In genomic region chr2:30875096-30875495, GRCm38 (mm10) we compare ENCODE assay signal across 18 mouse cellular contexts. TPM values are rescaled to one million over a fixed set of nuclear protein-coding genes. Genes with fewer than 3 reads are reported as not detected.
DNase-seq lines count a peak whose midpoint lies in the region; ATAC-seq and TF ChIP-seq lines count a peak whose summit lies in the region.
"Had no signal": no experiment of that assay in that cellular context is flagged by ENCODE, and none has a peak within 500 bp of the region (broad histone marks: within the 10 kb centered on the region; RNA-seq: fewer than 3 reads in every experiment).

No protein-coding gene starts in this region.

- no peak overlapping the region for H3K9ac ChIP-seq in forebrain, postnatal 0 days
- H3K9ac ChIP-seq in heart, embryonic 16.5 days (ENCODE audit: low read length): 0 out of 2 replicates have a peak overlapping the region, but pooled peaks have one; percentile 1
- H3K9ac ChIP-seq in limb, embryonic 11.5 days (ENCODE audit: low read length): no peak overlapping the region

- H3K36me3 ChIP-seq in forebrain, embryonic 10.5 days (replicated peaks): peaks cover 17% of the 10 kb centered on the region; the same call in 1 of the 2 replicates
- no peaks in the 10 kb centered on the region for H3K36me3 ChIP-seq in forebrain, postnatal 0 days (ENCODE audit: insufficient read depth)
- peaks cover 6% of the 10 kb centered on the region; the same call in 1 of the 2 replicates for H3K36me3 ChIP-seq in heart, embryonic 16.5 days (ENCODE audit: control insufficient read depth, insufficient read depth)
- H3K36me3 ChIP-seq in embryonic facial prominence, embryonic 10.5 days (replicated peaks): peaks cover 27% of the 10 kb centered on the region
- H3K36me3 ChIP-seq in limb, embryonic 11.5 days (ENCODE audit: control insufficient read depth, insufficient read depth, low read length): peaks cover 12% of the 10 kb centered on the region; the same call in 1 of the 2 replicates
- no peaks in the 10 kb centered on the region for H3K36me3 ChIP-seq in thymus, adult 2 months (ENCODE audit: control insufficient read depth, insufficient read depth, low read length)

- H3K9me3 ChIP-seq in forebrain, embryonic 10.5 days: no peaks in the 10 kb centered on the region
- no peaks in the 10 kb centered on the region for H3K9me3 ChIP-seq in forebrain, postnatal 0 days (ENCODE audit: low read length)
- H3K9me3 ChIP-seq in heart, embryonic 16.5 days (replicated peaks; ENCODE audit: control insufficient read depth, low read length): no peaks in the 10 kb centered on the region; the same call in 1 of the 2 replicates
- no peaks in the 10 kb centered on the region for H3K9me3 ChIP-seq in embryonic facial prominence, embryonic 10.5 days
- H3K9me3 ChIP-seq in limb, embryonic 11.5 days (ENCODE audit: control insufficient read depth, low read length): no peaks in the 10 kb centered on the region

- peaks cover 58% of the 10 kb centered on the region for H3K4me1 ChIP-seq in forebrain, embryonic 10.5 days
- no peaks in the 10 kb centered on the region for H3K4me1 ChIP-seq in forebrain, postnatal 0 days (ENCODE audit: insufficient read depth)
- peaks cover 22% of the 10 kb centered on the region for H3K4me1 ChIP-seq in heart, embryonic 16.5 days (ENCODE audit: control insufficient read depth, insufficient read depth, low read length)
- peaks cover 65% of the 10 kb centered on the region for H3K4me1 ChIP-seq in embryonic facial prominence, embryonic 10.5 days
- H3K4me1 ChIP-seq in limb, embryonic 11.5 days (ENCODE audit: control insufficient read depth, insufficient read depth, low read length): peaks cover 52% of the 10 kb centered on the region
- H3K4me1 ChIP-seq in thymus, adult 2 months (replicated peaks; ENCODE audit: control insufficient read depth, insufficient read depth, low read length): no peaks in the 10 kb centered on the region

- no peak for TF ChIP-seq CTCF in forebrain, postnatal 0 days (IDR thresholded peaks at IDR 0.05; ENCODE audit: low read depth)
- no peak for TF ChIP-seq CTCF in thymus, adult 2 months (IDR thresholded peaks at IDR 0.05; ENCODE audit: borderline replicate concordance, control insufficient read depth, extremely low read depth, insufficient read depth, low read length, poor library complexity)

- no peak overlapping the region for H3K4me3 ChIP-seq in forebrain, embryonic 10.5 days
- H3K4me3 ChIP-seq in forebrain, postnatal 0 days (ENCODE audit: low read depth, low read length): no peak overlapping the region
- H3K4me3 ChIP-seq in heart, embryonic 16.5 days (ENCODE audit: low read length): no peak overlapping the region
- peak overlapping the region; percentile 5; the same call in 1 of the 2 replicates for H3K4me3 ChIP-seq in embryonic facial prominence, embryonic 10.5 days
- H3K4me3 ChIP-seq in limb, embryonic 11.5 days (ENCODE audit: low read depth, low read length): no peak overlapping the region
- no peak overlapping the region for H3K4me3 ChIP-seq in thymus, adult 2 months (ENCODE audit: control insufficient read depth, insufficient read depth, low read length)
- H3K4me3 ChIP-seq: layer of hippocampus, adult 2 months had no signal

- 77% methylated on average over 7 of the region's 7 CpGs for WGBS in forebrain, embryonic 10.5 days
- WGBS in forebrain, postnatal 0 days: 71% methylated on average over 7 of the region's 7 CpGs
- WGBS in heart, embryonic 16.5 days: 71% methylated on average over 7 of the region's 7 CpGs
- 62% methylated on average over 7 of the region's 7 CpGs for WGBS in embryonic facial prominence, embryonic 10.5 days
- WGBS in limb, embryonic 11.5 days: 65% methylated on average over 7 of the region's 7 CpGs
- WGBS in thymus, adult 2 months: 86% methylated on average over 7 of the region's 7 CpGs

- no peak for TF ChIP-seq POLR2A in thymus, adult 2 months (IDR thresholded peaks at IDR 0.05; ENCODE audit: control insufficient read depth, extremely low read depth, insufficient read depth, low read length, poor library complexity)

- intact Hi-C loops in heart, postnatal 10 days (cut with DNase I): no loop called here

- DNase-seq in forebrain, embryonic 10.5 days (ENCODE audit: extremely low spot score, low spot score): no peak
- no peak for DNase-seq in forebrain, postnatal 0 days
- DNase-seq in heart, postnatal 10 days: no peak
- DNase-seq in embryonic facial prominence, embryonic 10.5 days (ENCODE audit: low spot score): no peak
- no peak for DNase-seq in limb, embryonic 11.5 days (ENCODE audit: low spot score)
- DNase-seq in thymus, adult 2 months: no peak
- no peak for DNase-seq in gastrocnemius, postnatal 10 days
- DNase-seq: kidney, postnatal 10 days; left cerebral cortex, postnatal 4 days; right cerebral cortex, postnatal 14 days; thymus, postnatal 14 days had no signal

- H3K4me2 ChIP-seq in forebrain, postnatal 0 days (ENCODE audit: low read depth): no peak overlapping the region
- H3K4me2 ChIP-seq in heart, embryonic 16.5 days (ENCODE audit: low read depth, low read length): no peak overlapping the region
- no peak overlapping the region for H3K4me2 ChIP-seq in limb, embryonic 11.5 days (ENCODE audit: low read depth, severe bottlenecking)

- ATAC-seq in forebrain, postnatal 0 days: no peak
- no peak for ATAC-seq in heart, embryonic 16.5 days (replicated peaks; ENCODE audit: extremely low read depth, insufficient read depth, low FRiP score)
- no peak for ATAC-seq in limb, embryonic 11.5 days (ENCODE audit: insufficient number of reproducible peaks, low FRiP score, low TSS enrichment, low read depth)
- ATAC-seq: CD4-positive, CD25-positive, alpha-beta regulatory T cell, adult 4 months; intestine, embryonic 16.5 days had no signal

- H3K27me3 ChIP-seq in forebrain, embryonic 10.5 days (ENCODE audit: poor library complexity, severe bottlenecking): no peaks in the 10 kb centered on the region
- H3K27me3 ChIP-seq in forebrain, postnatal 0 days (ENCODE audit: insufficient read depth, low read length): no peaks in the 10 kb centered on the region
- H3K27me3 ChIP-seq in heart, embryonic 16.5 days (ENCODE audit: control insufficient read depth, insufficient read depth, low read length): no peaks in the 10 kb centered on the region
- no peaks in the 10 kb centered on the region for H3K27me3 ChIP-seq in embryonic facial prominence, embryonic 10.5 days (replicated peaks; ENCODE audit: low read depth, poor library complexity, severe bottlenecking)
- no peaks in the 10 kb centered on the region for H3K27me3 ChIP-seq in limb, embryonic 11.5 days (ENCODE audit: control insufficient read depth, insufficient read depth, low read length)
- H3K27me3 ChIP-seq in thymus, adult 2 months (ENCODE audit: control insufficient read depth, insufficient read depth, low read length): no peaks in the 10 kb centered on the region

- peak overlapping the region; percentile 57 for H3K27ac ChIP-seq in forebrain, embryonic 10.5 days
- H3K27ac ChIP-seq in forebrain, postnatal 0 days (ENCODE audit: low read depth, low read length): no peak overlapping the region
- H3K27ac ChIP-seq in heart, embryonic 16.5 days (ENCODE audit: low read length): peak overlapping the region; percentile 7
- peak overlapping the region; percentile 79 for H3K27ac ChIP-seq in embryonic facial prominence, embryonic 10.5 days (replicated peaks)
- peak overlapping the region; percentile 83 for H3K27ac ChIP-seq in limb, embryonic 11.5 days (replicated peaks; ENCODE audit: low read depth, low read length)
- no peak overlapping the region for H3K27ac ChIP-seq in thymus, adult 2 months (ENCODE audit: control insufficient read depth, insufficient read depth, low read length)
- H3K27ac ChIP-seq: layer of hippocampus, adult 2 months; stomach, postnatal 0 days had no signal

RNA-seq across cellular contexts. Expression of gene Prrx2, which starts 40.3 kb away (rescaled TPM):
- 27.7 and 31.9 TPM in 2 replicates for polyA plus RNA-seq in forebrain, embryonic 10.5 days (2016; fragmentation: Nextera tagmentation; extraction: Ambion mirVana)
- total RNA-seq in forebrain, postnatal 0 days (2014; rRNA removed): 2.5 and 4.1 TPM in 2 replicates
- 3.6 and 3.7 TPM in 2 replicates for polyA plus RNA-seq in forebrain, postnatal 0 days (2015; fragmentation: Nextera tagmentation; extraction: Ambion mirVana)
- 10.8 and 13.9 TPM in 2 replicates for polyA plus RNA-seq in heart, embryonic 16.5 days (2015; fragmentation: Nextera tagmentation; extraction: Ambion mirVana)
- total RNA-seq in heart, postnatal 10 days (2021): 1 to 10 TPM; 3.1 to 4.9 TPM
- 87.6 and 94.6 TPM in 2 replicates for polyA plus RNA-seq in embryonic facial prominence, embryonic 10.5 days (2016; fragmentation: Nextera tagmentation; extraction: Ambion mirVana)
- 138 and 155 TPM in 2 replicates for polyA plus RNA-seq in limb, embryonic 11.5 days (2014; fragmentation: Nextera tagmentation; extraction: Ambion mirVana)
- polyA plus RNA-seq in thymus, adult 2 months (2012; rRNA removed): 2.2 and 2.5 TPM in 2 replicates
- 1 to 10 TPM; 4.3 to 4.8 TPM for total RNA-seq in gastrocnemius, postnatal 10 days (2021)
- total RNA-seq: megakaryocyte-erythroid progenitor cell, adult 5-6 weeks; MEL had no signal
- polyA plus RNA-seq: CD4-positive, CD25-positive, alpha-beta regulatory T cell, adult 4 months had no signal

RNA-seq across cellular contexts. Expression of gene Asb6, which starts 45.0 kb away (rescaled TPM):
- 47.5 and 51.2 TPM in 2 replicates for polyA plus RNA-seq in forebrain, embryonic 10.5 days (2016; fragmentation: Nextera tagmentation; extraction: Ambion mirVana)
- 32.7 and 45.2 TPM in 2 replicates for total RNA-seq in forebrain, postnatal 0 days (2014; rRNA removed)
- polyA plus RNA-seq in forebrain, postnatal 0 days (2015; fragmentation: Nextera tagmentation; extraction: Ambion mirVana): 31.3 and 36.0 TPM in 2 replicates
- polyA plus RNA-seq in heart, embryonic 16.5 days (2015; fragmentation: Nextera tagmentation; extraction: Ambion mirVana): 20.1 and 22.5 TPM in 2 replicates
- total RNA-seq in heart, postnatal 10 days (2021): 10 to 100 TPM; 12.0 to 13.5 TPM
- polyA plus RNA-seq in embryonic facial prominence, embryonic 10.5 days (2016; fragmentation: Nextera tagmentation; extraction: Ambion mirVana): 53.9 and 56.0 TPM in 2 replicates
- 38.7 and 40.4 TPM in 2 replicates for polyA plus RNA-seq in limb, embryonic 11.5 days (2014; fragmentation: Nextera tagmentation; extraction: Ambion mirVana)
- polyA plus RNA-seq in thymus, adult 2 months (2012; rRNA removed): 97.6 and 103 TPM in 2 replicates
- 1 to 10 TPM; 8.9 to 9.0 TPM for total RNA-seq in gastrocnemius, postnatal 10 days (2021)

RNA-seq across cellular contexts. Expression of gene Ptges, which starts 54.6 kb away (rescaled TPM):
- 5.1 and 7.3 TPM in 2 replicates for polyA plus RNA-seq in forebrain, embryonic 10.5 days (2016; fragmentation: Nextera tagmentation; extraction: Ambion mirVana)
- 4.2 and 6.3 TPM in 2 replicates for total RNA-seq in forebrain, postnatal 0 days (2014; rRNA removed)
- polyA plus RNA-seq in forebrain, postnatal 0 days (2015; fragmentation: Nextera tagmentation; extraction: Ambion mirVana): 4.8 TPM in 2 replicates
- polyA plus RNA-seq in heart, embryonic 16.5 days (2015; fragmentation: Nextera tagmentation; extraction: Ambion mirVana): 1.8 and 2.8 TPM in 2 replicates
- total RNA-seq in heart, postnatal 10 days (2021): 1 to 10 TPM; 1.1 to 2.3 TPM
- 10.2 and 10.3 TPM in 2 replicates for polyA plus RNA-seq in embryonic facial prominence, embryonic 10.5 days (2016; fragmentation: Nextera tagmentation; extraction: Ambion mirVana)
- polyA plus RNA-seq in limb, embryonic 11.5 days (2014; fragmentation: Nextera tagmentation; extraction: Ambion mirVana): 7.9 and 10.3 TPM in 2 replicates
- 10.1 and 12.3 TPM in 2 replicates for polyA plus RNA-seq in thymus, adult 2 months (2012; rRNA removed)
- 1 to 10 TPM; 7.4 to 9.0 TPM for total RNA-seq in gastrocnemius, postnatal 10 days (2021)
- total RNA-seq: MEL had no signal
- polyA plus RNA-seq: CD4-positive, CD25-positive, alpha-beta regulatory T cell, adult 4 months had no signal

Comparison
In these comparisons a context has a peak if more than half of its experiments do, and no peak if none do; other contexts are left out.
1. H3K27ac ChIP-seq: peak in forebrain, embryonic 10.5 days (single experiment), heart, embryonic 16.5 days (single experiment), embryonic facial prominence, embryonic 10.5 days (single experiment) and limb, embryonic 11.5 days (single experiment); none in forebrain, postnatal 0 days (single experiment) and thymus, adult 2 months (single experiment).